In genomic region chrX:56609623-56610317, GRCm38 (mm10) we compare ENCODE assay signal across 8 mouse cellular contexts. TPM values are rescaled to one million over a fixed set of nuclear protein-coding genes. Genes with fewer than 3 reads are reported as not detected.
DNase-seq lines count a peak whose midpoint lies in the region; ATAC-seq and TF ChIP-seq lines count a peak whose summit lies in the region.

Gene Slc9a6, plus strand, starts transcription at chrX:56609757.

- DNase-seq in c-Kit-negative CD71-positive TER-119-positive erythroid progenitor cells, embryonic 14.5 days (ENCODE audit: low read depth, low spot score): peak; percentile 55
- peak; percentile 68 for DNase-seq in forebrain, embryonic 10.5 days (ENCODE audit: extremely low spot score, low spot score)
- peak; percentile 86 for DNase-seq in kidney, postnatal 14 days
- DNase-seq in telencephalon, adult 2 months (ENCODE audit: low read depth, low spot score): peak; percentile 36

- peaks cover 5% of the 10 kb centered on the region; the same call in 1 of the 2 replicates for H3K4me1 ChIP-seq in E14TG2a.4 (replicated peaks; ENCODE audit: low read depth, low read length)
- H3K4me1 ChIP-seq in forebrain, embryonic 10.5 days: peaks cover 9% of the 10 kb centered on the region
- no peaks in the 10 kb centered on the region for H3K4me1 ChIP-seq in heart, embryonic 14.5 days (ENCODE audit: control insufficient read depth in 2 of 2, insufficient read depth in 2 of 2, low read length in 2 of 2)
- peaks cover 9% of the 10 kb centered on the region for H3K4me1 ChIP-seq in liver, embryonic 16.5 days (ENCODE audit: control insufficient read depth, low read depth, low read length)
- H3K4me1 ChIP-seq in neural tube, embryonic 13.5 days (replicated peaks): peaks cover 16% of the 10 kb centered on the region

- no peaks in the 10 kb centered on the region for H3K27me3 ChIP-seq in E14TG2a.4 (ENCODE audit: insufficient read depth, low read length)
- no peaks in the 10 kb centered on the region for H3K27me3 ChIP-seq in forebrain, embryonic 10.5 days (ENCODE audit: poor library complexity, severe bottlenecking)
- H3K27me3 ChIP-seq in heart, embryonic 14.5 days (ENCODE audit: control insufficient read depth, insufficient read depth, low read length): no peaks in the 10 kb centered on the region
- H3K27me3 ChIP-seq in liver, embryonic 16.5 days (ENCODE audit: control insufficient read depth, insufficient read depth, low read depth, low read length): no peaks in the 10 kb centered on the region
- H3K27me3 ChIP-seq in neural tube, embryonic 13.5 days: no peaks in the 10 kb centered on the region

- peak within 1 kb of the TSS; percentile 71 for H3K4me2 ChIP-seq in heart, embryonic 14.5 days (ENCODE audit: low read length)
- peak within 1 kb of the TSS; percentile 79 for H3K4me2 ChIP-seq in liver, embryonic 16.5 days (ENCODE audit: low read depth, low read length)
- H3K4me2 ChIP-seq in neural tube, embryonic 13.5 days: peak within 1 kb of the TSS; percentile 59

- ATAC-seq in heart, embryonic 14.5 days (ENCODE audit: insufficient number of reproducible peaks, insufficient read depth, low FRiP score, low read depth): peak; percentile 98
- peak; percentile 96 for ATAC-seq in liver, embryonic 16.5 days (ENCODE audit: low read depth)
- peak; percentile 98 for ATAC-seq in neural tube, embryonic 13.5 days (ENCODE audit: low read depth)

- WGBS in forebrain, embryonic 10.5 days: 16% methylated on average over 50 of the region's 50 CpGs
- WGBS in heart, embryonic 14.5 days: 8% methylated on average over 38 of the region's 50 CpGs
- WGBS in liver, embryonic 16.5 days (ENCODE audit: insufficient replicate concordance): 18% methylated on average over 42 of the region's 50 CpGs
- 12% methylated on average over 34 of the region's 50 CpGs for WGBS in neural tube, embryonic 13.5 days

- no peaks in the 10 kb centered on the region for H3K36me3 ChIP-seq in E14TG2a.4 (ENCODE audit: insufficient read depth, low read length)
- H3K36me3 ChIP-seq in forebrain, embryonic 10.5 days (replicated peaks): no peaks in the 10 kb centered on the region
- no peaks in the 10 kb centered on the region for H3K36me3 ChIP-seq in heart, embryonic 14.5 days (ENCODE audit: control insufficient read depth, insufficient read depth, low read length)
- H3K36me3 ChIP-seq in liver, embryonic 16.5 days (ENCODE audit: control insufficient read depth, insufficient read depth): no peaks in the 10 kb centered on the region
- no peaks in the 10 kb centered on the region for H3K36me3 ChIP-seq in neural tube, embryonic 13.5 days

- H3K27ac ChIP-seq in forebrain, embryonic 10.5 days: peak within 1 kb of the TSS; percentile 88
- H3K27ac ChIP-seq in heart, embryonic 14.5 days (replicated peaks in 1 of 2; ENCODE audit: control insufficient read depth in 1 of 2, insufficient read depth in 1 of 2, low read depth in 2 of 2, low read length in 2 of 2): peak within 1 kb of the TSS; percentile 25 to 55; a peak in 3 of 4 replicates
- H3K27ac ChIP-seq in liver, embryonic 16.5 days (ENCODE audit: low read length): peak within 1 kb of the TSS; percentile 29
- peak within 1 kb of the TSS; percentile 86 for H3K27ac ChIP-seq in neural tube, embryonic 13.5 days (replicated peaks)

- H3K4me3 ChIP-seq in E14TG2a.4 (replicated peaks; ENCODE audit: low read length): peak within 1 kb of the TSS; percentile 83
- H3K4me3 ChIP-seq in forebrain, embryonic 10.5 days: peak within 1 kb of the TSS; percentile 66
- H3K4me3 ChIP-seq in heart, embryonic 14.5 days (ENCODE audit: control insufficient read depth in 1 of 2, insufficient read depth in 1 of 2, low read depth in 1 of 2, low read length in 2 of 2): peak within 1 kb of the TSS; percentile 63 to 81
- H3K4me3 ChIP-seq in liver, embryonic 16.5 days (ENCODE audit: low read depth, low read length): peak within 1 kb of the TSS; percentile 77
- peak within 1 kb of the TSS; percentile 48 for H3K4me3 ChIP-seq in neural tube, embryonic 13.5 days

- H3K9ac ChIP-seq in heart, embryonic 14.5 days (ENCODE audit: low read length): peak within 1 kb of the TSS; percentile 80
- peak within 1 kb of the TSS; percentile 74 for H3K9ac ChIP-seq in liver, embryonic 16.5 days (ENCODE audit: low read depth, low read length)
- H3K9ac ChIP-seq in neural tube, embryonic 13.5 days: peak within 1 kb of the TSS; percentile 75

- no peak for TF ChIP-seq CTCF in E14TG2a.4 (conservative IDR thresholded peaks at IDR 0.05; ENCODE audit: low read length)

- no peaks in the 10 kb centered on the region for H3K9me3 ChIP-seq in E14TG2a.4 (ENCODE audit: low read length)
- no peaks in the 10 kb centered on the region for H3K9me3 ChIP-seq in forebrain, embryonic 10.5 days
- H3K9me3 ChIP-seq in heart, embryonic 14.5 days (ENCODE audit: control insufficient read depth, low read length): no peaks in the 10 kb centered on the region
- no peaks in the 10 kb centered on the region for H3K9me3 ChIP-seq in liver, embryonic 16.5 days (replicated peaks; ENCODE audit: control insufficient read depth, low read length)
- no peaks in the 10 kb centered on the region for H3K9me3 ChIP-seq in neural tube, embryonic 13.5 days

RNA-seq across cellular contexts. Expression of gene Slc9a6, which starts in this region (rescaled TPM):
- polyA plus RNA-seq in forebrain, embryonic 10.5 days (2016; fragmentation: Nextera tagmentation; extraction: Ambion mirVana): 9.3 and 10.2 TPM in 2 replicates
- 5.0 and 6.5 TPM in 2 replicates for polyA plus RNA-seq in heart, embryonic 14.5 days (2014; fragmentation: Nextera tagmentation; extraction: Ambion mirVana)
- polyA plus RNA-seq in liver, embryonic 16.5 days (2015; fragmentation: Nextera tagmentation; extraction: Ambion mirVana): 3.8 TPM in 2 replicates
- polyA plus RNA-seq in neural tube, embryonic 13.5 days (2015; fragmentation: Nextera tagmentation; extraction: Ambion mirVana): 41.3 and 49.0 TPM in 2 replicates

Comparison
In these comparisons a context has a peak if more than half of its experiments do, and no peak if none do; other contexts are left out.
1. Peak in every context shown above with its lines: DNase-seq, ATAC-seq, H3K4me3 ChIP-seq and H3K27ac ChIP-seq.
2. DNase-seq: peak in every context shown above with its lines; median percentile 86 in kidney, postnatal 14 days; 68 in forebrain, embryonic 10.5 days; 55 in c-Kit-negative CD71-positive TER-119-positive erythroid progenitor cells, embryonic 14.5 days; 36 in telencephalon, adult 2 months.
3. H3K27ac ChIP-seq: peak in every context shown above with its lines; median percentile 88 in forebrain, embryonic 10.5 days; 86 in neural tube, embryonic 13.5 days; 40 in heart, embryonic 14.5 days; 29 in liver, embryonic 16.5 days.